Mouse (Mus musculus): ENCODE measurements at regions not wholly inside any gene's neighbourhood (a gene's known extent, or its start where the extent isn't known, plus 50 kb on each side); places are given as distances from the start of the nearest gene placed in this dataset.

DNA sequence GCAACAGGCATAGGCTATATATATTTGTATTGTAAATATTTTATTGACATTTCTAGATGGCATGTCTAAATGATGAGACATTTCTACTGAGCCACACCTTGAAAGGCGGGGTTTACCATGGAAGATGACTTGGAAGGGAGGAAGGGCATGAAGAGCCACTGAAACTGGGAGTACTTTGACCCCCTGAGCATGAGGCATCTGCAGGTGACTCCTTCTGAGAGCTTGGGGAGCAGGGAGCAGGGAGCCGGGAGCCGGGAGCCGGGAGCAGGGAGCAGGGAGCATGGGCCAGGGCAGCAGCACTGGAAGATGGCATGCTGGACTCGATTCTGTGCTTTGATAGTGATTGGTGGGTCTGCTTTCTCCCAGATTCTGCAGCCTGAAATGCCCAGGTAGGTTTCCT, 253.5 kb upstream of the Nr5a2 start:
- no peak for ATAC-seq (ENCODE audit: low FRiP score, low read depth)
- no peaks in the 10 kb centered on the region for H3K4me1 ChIP-seq (replicated peaks)
- no peaks in the 10 kb centered on the region for H3K27me3 ChIP-seq
- H3K27ac ChIP-seq (replicated peaks): no peak overlapping the region
- no peak overlapping the region for H3K9ac ChIP-seq
- H3K9me3 ChIP-seq: no peaks in the 10 kb centered on the region
- WGBS: 86% methylated on average over 5 of the region's 5 CpGs
- H3K4me3 ChIP-seq: no peak overlapping the region
- H3K36me3 ChIP-seq: no peaks in the 10 kb centered on the region
- no peak overlapping the region for H3K4me2 ChIP-seq

DNA sequence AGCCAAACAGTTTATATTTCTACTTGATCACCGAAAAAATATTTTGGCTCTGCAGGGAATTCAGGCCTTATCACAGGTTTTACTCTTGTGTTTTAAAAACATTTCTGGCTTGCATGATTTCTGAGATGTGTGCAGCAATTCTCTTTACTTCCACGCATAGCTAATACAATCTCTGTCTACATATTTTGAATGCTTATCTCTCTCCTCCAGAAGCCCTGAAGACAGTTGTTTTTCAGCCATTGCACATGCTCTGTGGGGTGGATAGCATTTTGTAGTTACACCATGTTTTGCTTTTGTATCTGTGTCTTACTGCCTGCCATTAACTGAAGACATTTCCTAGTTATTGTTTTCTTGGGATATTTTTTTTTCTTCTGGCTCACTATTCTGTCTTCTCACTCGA, 252.6 kb upstream of the Nr5a2 start:
- Histone ChIP-seq H3K36me3 (no peaks in the 10 kb centered on the region), H3K9me3 (no peaks in the 10 kb centered on the region), H3K27ac (replicated peaks) (no peak overlapping the region), H3K4me2 (no peak overlapping the region), H3K4me3 (no peak overlapping the region), H3K4me1 (replicated peaks) (no peaks in the 10 kb centered on the region), H3K27me3 (no peaks in the 10 kb centered on the region), H3K9ac (no peak overlapping the region)
- 76% methylated on average over 3 of the region's 3 CpGs for WGBS
- no peak for ATAC-seq (ENCODE audit: low FRiP score, low read depth)

DNA sequence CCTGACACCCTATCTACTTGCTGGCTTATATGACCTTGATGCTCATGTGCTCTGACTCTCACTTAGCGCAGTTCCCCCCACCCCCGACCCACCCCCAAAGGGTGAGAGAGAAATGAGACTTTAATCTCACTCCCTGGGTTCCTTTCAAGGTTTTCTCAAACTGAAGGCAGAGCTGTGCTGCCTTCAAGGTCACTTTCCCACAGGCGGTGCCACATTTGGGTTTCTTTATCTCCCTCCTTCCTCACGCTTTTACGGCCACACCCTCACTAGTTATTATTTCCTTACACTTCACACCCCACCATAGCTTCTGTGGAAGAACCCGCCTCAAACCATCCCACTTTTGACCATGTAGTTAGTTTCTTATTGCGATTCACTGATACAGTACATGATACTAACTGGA, 244.1 kb upstream of the Nr5a2 start:
- ATAC-seq (ENCODE audit: low FRiP score, low read depth): no peak
- H3K4me1 ChIP-seq (replicated peaks): no peaks in the 10 kb centered on the region
- no peaks in the 10 kb centered on the region for H3K27me3 ChIP-seq

DNA sequence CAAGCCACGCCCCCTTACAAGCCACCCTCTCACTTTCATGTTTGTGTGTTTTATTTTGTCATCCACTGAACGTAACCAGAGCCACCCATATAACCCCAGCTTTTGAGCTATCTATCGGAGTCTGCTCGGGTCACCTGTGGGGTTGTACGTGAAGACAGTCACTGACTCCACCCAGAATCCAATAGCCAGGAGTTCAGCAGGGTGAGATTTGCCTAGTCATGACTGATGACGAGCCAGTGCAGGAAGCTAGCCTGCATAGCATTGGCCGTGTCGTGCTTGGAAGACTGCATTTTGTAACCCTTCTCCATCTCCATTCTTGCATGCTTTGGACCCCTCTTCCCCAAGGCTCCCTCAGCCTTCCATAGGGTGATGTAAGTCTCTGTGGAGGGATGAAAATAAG, 243.3 kb upstream of the Nr5a2 start:
- 85% methylated on average over 8 of the region's 8 CpGs for WGBS
- no peak for ATAC-seq (ENCODE audit: low FRiP score, low read depth)
- H3K27me3 ChIP-seq: no peaks in the 10 kb centered on the region

More for the DNA sequence above, 244.1 kb upstream of the Nr5a2 start:
- Histone ChIP-seq H3K9ac (no peak overlapping the region), H3K9me3 (no peaks in the 10 kb centered on the region), H3K4me3 (no peak overlapping the region), H3K36me3 (no peaks in the 10 kb centered on the region), H3K4me2 (no peak overlapping the region), H3K27ac (replicated peaks) (no peak overlapping the region)
- WGBS: 87% methylated on average over 7 of the region's 7 CpGs

DNA sequence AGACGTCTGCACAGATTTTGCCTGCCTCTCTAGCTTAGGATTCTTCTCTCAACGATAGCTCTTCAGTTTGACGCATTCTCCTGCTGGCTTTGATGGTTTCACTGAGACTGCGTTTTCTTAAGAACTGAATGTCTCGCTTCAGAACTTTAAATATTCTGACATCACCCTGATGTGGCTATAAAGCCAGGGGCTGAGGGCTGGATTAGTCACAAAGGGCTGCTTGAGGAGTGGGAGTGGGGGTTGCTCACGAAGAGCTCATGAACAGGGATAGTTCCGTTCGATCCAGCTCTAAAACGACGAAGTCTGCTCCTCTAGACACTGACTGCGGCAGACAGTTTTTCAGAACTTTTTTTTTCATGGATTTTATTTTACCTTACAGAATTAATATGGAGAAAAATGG, 240.7 kb upstream of the Nr5a2 start:
- ATAC-seq (ENCODE audit: low FRiP score, low read depth): no peak
- Histone ChIP-seq H3K4me2 (no peak overlapping the region), H3K4me1 (replicated peaks) (no peaks in the 10 kb centered on the region), H3K9me3 (no peaks in the 10 kb centered on the region), H3K4me3 (no peak overlapping the region), H3K27me3 (no peaks in the 10 kb centered on the region), H3K27ac (replicated peaks) (no peak overlapping the region), H3K9ac (no peak overlapping the region), H3K36me3 (no peaks in the 10 kb centered on the region)
- 72% methylated on average over 11 of the region's 11 CpGs for WGBS

More for the DNA sequence above, 243.3 kb upstream of the Nr5a2 start:
- Histone ChIP-seq H3K4me2 (no peak overlapping the region), H3K27ac (replicated peaks) (no peak overlapping the region), H3K36me3 (no peaks in the 10 kb centered on the region), H3K4me3 (no peak overlapping the region), H3K9me3 (no peaks in the 10 kb centered on the region), H3K9ac (no peak overlapping the region), H3K4me1 (replicated peaks) (no peaks in the 10 kb centered on the region)

DNA sequence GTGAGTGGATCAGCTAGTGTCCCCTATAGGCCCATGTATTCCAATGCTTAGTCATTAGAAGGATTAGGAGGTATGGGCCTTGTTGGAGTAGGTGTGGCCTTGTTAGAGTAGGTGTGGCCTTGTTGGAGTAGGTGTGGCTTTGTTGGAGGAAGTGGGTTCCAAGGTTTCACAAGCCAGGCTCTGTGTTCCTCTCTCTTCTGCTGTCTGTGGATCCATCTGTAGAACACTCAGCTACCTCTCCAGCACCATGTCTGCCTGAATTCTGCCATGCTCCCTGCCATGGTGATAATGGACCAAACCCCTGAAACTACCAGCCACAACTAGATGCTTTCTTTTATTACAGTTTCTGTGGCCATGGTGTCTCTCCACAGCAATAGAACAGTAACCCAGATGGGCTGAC, 235.7 kb upstream of the Nr5a2 start:
- Histone ChIP-seq H3K4me1 (replicated peaks) (no peaks in the 10 kb centered on the region), H3K27me3 (no peaks in the 10 kb centered on the region), H3K4me2 (no peak overlapping the region), H3K9me3 (no peaks in the 10 kb centered on the region), H3K36me3 (no peaks in the 10 kb centered on the region), H3K4me3 (no peak overlapping the region), H3K9ac (no peak overlapping the region), H3K27ac (replicated peaks) (no peak overlapping the region)
- ATAC-seq (ENCODE audit: low FRiP score, low read depth): no peak

DNA sequence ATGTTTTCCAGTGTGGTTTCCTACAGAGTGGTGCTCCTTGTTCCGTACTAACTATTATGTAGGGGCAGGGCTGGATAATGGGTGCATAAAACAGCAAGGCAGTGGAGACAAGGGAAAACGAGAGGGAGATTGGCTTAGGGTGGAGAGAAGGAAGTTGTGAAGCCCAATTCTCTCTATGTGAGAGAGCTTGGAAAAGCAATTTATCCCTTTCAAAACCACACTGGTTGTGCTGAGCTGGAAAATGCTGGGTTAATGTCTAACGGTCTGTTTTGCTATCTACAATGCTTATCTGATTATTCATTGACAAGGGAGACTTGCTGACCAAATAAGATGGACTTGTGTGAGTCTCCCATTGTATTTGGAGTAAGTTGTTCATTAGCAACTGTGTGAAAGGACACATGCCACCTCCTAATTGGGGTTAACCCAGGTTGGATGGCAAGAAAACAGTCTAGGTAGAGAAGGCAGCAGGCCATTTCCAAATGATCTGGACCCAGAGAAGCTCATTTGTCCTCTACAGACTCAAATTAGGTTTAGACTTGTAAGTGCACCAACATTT, 234.9 kb upstream of the Nr5a2 start:
- Histone ChIP-seq H3K27me3 (no peaks in the 10 kb centered on the region), H3K9me3 (no peaks in the 10 kb centered on the region), H3K4me1 (replicated peaks) (no peaks in the 10 kb centered on the region), H3K27ac (replicated peaks) (no peak overlapping the region), H3K9ac (no peak overlapping the region), H3K4me3 (no peak overlapping the region), H3K36me3 (no peaks in the 10 kb centered on the region), H3K4me2 (no peak overlapping the region)
- 54% methylated on average over 3 of the region's 3 CpGs for WGBS
- no peak for ATAC-seq (ENCODE audit: low FRiP score, low read depth)

DNA sequence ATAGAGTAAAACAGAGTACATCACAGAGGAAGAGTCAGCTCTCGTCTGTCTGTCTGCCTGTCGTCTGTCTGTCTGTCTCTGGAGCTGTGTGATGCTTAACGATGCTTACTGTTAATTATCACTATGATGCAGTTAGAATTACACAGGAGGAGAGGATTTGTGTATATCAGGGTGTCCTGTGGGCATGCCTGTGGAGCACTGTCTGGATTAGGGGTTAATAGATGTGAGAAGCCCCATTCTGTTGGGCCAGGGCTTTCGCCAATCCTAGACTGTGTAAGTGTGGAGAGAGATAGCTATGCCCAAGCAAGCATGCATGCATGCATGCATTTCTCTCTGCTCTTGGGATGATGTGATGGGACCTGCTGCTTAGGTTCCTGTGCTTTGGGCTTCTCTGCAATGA, 218.0 kb upstream of the Nr5a2 start:
- Histone ChIP-seq H3K27me3 (no peaks in the 10 kb centered on the region), H3K9ac (no peak overlapping the region), H3K9me3 (no peaks in the 10 kb centered on the region), H3K36me3 (no peaks in the 10 kb centered on the region), H3K4me3 (no peak overlapping the region), H3K27ac (replicated peaks) (no peak overlapping the region), H3K4me1 (replicated peaks) (0 out of 2 replicates have a peak, but pooled peaks cover 3% of the 10 kb centered on the region), H3K4me2 (no peak overlapping the region)
- no peak for ATAC-seq (ENCODE audit: low FRiP score, low read depth)
- WGBS: 92% methylated on average over 4 of the region's 4 CpGs

DNA sequence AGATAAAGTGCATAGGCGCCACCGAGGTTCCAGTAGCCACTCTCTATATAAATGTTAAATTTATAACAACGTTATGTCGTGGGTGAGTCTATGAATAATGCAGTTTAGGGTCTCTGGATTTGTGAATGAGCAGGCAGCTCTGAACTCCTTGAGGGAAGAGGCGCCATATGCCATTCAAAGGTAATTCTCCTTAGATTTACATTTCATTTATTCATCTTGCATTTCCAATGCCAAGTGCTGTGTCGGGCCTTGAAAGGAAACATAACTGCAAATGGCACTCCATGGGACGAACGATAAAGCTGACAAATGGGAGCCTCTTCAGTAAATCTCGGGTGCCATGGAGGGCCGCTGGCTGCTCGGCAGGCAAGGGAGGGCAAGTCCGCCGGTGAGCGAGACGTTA, 216.4 kb upstream of the Nr5a2 start:
- Histone ChIP-seq H3K9ac (no peak overlapping the region), H3K36me3 (no peaks in the 10 kb centered on the region), H3K27ac (replicated peaks) (no peak overlapping the region), H3K4me3 (no peak overlapping the region), H3K9me3 (no peaks in the 10 kb centered on the region), H3K27me3 (no peaks in the 10 kb centered on the region), H3K4me2 (no peak overlapping the region), H3K4me1 (replicated peaks) (0 out of 2 replicates have a peak, but pooled peaks cover 3% of the 10 kb centered on the region)
- ATAC-seq (ENCODE audit: low FRiP score, low read depth): no peak
- 53% methylated on average over 15 of the region's 15 CpGs for WGBS

DNA sequence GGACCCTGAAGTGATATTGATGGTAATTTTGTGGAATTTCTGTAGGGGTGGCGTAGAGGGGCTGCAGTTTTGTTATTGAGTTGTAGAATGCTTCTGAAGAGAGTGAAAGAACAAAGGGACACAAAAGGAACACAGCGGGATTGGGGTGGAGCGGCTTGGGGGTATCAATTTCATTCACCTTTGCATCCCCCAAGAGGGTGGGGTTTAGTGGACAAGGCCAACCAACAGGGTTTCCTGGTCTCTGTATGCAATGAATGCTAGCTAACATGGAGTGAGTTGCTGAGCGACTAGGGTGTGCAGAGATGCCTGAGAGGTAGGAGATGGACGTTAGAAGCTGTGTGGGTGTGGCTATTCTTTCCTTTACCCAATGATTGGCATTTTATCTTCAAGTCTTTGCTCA, 213.8 kb upstream of the Nr5a2 start:
- no peak overlapping the region for H3K9ac ChIP-seq

DNA sequence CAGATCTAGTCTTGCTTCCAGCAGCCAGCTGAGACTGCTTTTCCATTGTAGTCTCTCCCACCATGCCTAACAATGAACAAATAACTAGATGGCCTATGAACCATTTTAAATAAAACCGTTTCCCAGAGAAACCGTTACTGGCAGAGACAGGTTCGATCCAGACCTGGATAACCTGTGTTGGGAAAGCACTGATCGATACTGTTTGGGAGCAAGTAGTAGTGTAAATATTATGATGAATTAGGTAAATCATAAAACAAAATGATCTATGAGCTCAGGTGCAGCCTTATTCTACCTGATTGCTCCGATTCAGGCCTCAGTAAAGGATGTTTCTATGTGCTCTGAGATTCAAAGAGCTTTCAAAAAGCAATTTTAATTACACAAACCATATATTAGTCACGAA, 211.9 kb upstream of the Nr5a2 start:
- no peaks in the 10 kb centered on the region for H3K27me3 ChIP-seq
- no peak overlapping the region for H3K4me3 ChIP-seq
- 80% methylated on average over 6 of the region's 6 CpGs for WGBS
- no peaks in the 10 kb centered on the region for H3K9me3 ChIP-seq
- H3K9ac ChIP-seq: no peak overlapping the region
- no peaks in the 10 kb centered on the region for H3K36me3 ChIP-seq
- 0 out of 2 replicates have a peak, but pooled peaks cover 3% of the 10 kb centered on the region for H3K4me1 ChIP-seq (replicated peaks)
- ATAC-seq (ENCODE audit: low FRiP score, low read depth): no peak
- no peak overlapping the region for H3K27ac ChIP-seq (replicated peaks)
- H3K4me2 ChIP-seq: no peak overlapping the region

More for the DNA sequence above, 213.8 kb upstream of the Nr5a2 start:
- H3K27me3 ChIP-seq: no peaks in the 10 kb centered on the region
- H3K27ac ChIP-seq (replicated peaks): no peak overlapping the region
- WGBS: 26% methylated on average over 5 of the region's 5 CpGs
- no peak overlapping the region for H3K4me3 ChIP-seq
- no peak for ATAC-seq (ENCODE audit: low FRiP score, low read depth)
- H3K4me1 ChIP-seq (replicated peaks): 0 out of 2 replicates have a peak, but pooled peaks cover 3% of the 10 kb centered on the region
- no peaks in the 10 kb centered on the region for H3K9me3 ChIP-seq
- H3K36me3 ChIP-seq: no peaks in the 10 kb centered on the region
- H3K4me2 ChIP-seq: no peak overlapping the region

DNA sequence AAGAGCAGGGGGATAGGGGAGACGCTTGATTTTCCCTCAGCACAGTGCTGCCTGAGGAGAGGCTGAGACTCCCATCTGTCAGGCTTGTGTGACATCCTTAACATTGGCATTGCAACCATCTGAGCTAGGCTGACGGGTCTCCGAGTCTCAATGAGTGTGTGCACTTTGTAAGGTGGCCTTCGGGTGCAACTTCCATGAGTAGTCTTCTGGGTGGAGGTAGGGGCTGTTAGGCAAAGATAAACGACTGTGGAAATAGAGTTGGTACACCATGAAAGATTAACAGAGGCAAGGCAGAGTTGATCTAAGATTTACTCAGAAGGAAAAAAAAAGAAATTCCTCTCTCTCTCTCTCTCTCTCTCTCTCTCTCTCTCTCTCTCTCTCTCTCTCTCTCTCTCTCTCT, 211.2 kb upstream of the Nr5a2 start:
- Histone ChIP-seq H3K9me3 (no peaks in the 10 kb centered on the region), H3K27me3 (no peaks in the 10 kb centered on the region), H3K9ac (no peak overlapping the region), H3K27ac (replicated peaks) (no peak overlapping the region), H3K4me1 (replicated peaks) (no peaks in the 10 kb centered on the region), H3K36me3 (no peaks in the 10 kb centered on the region), H3K4me2 (no peak overlapping the region), H3K4me3 (no peak overlapping the region)
- 56% methylated on average over 5 of the region's 5 CpGs for WGBS
- ATAC-seq (ENCODE audit: low FRiP score, low read depth): no peak

DNA sequence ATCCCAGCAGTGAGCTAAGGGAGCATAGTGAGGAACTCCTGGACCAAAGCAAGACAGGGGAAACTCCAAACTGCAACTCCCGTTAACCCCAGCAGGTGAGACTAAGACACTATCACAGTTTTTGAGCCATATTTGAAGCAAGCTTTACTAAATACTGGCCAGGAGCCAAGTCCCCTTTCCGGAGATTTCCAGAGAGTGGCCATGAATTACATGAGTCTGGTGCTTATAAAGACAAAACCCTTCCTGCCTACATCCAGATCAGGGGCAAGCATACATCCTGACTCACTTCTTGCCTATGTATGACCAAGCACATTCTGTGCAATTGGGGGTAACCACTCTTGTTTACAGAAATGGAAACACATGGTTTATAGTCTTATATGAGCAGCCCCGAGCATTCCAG, 187.6 kb upstream of the Nr5a2 start:
- no peak overlapping the region for H3K4me3 ChIP-seq
- 86% methylated on average over 3 of the region's 3 CpGs for WGBS
- H3K9ac ChIP-seq: no peak overlapping the region
- no peaks in the 10 kb centered on the region for H3K27me3 ChIP-seq
- no peak for ATAC-seq (ENCODE audit: low FRiP score, low read depth)
- no peak overlapping the region for H3K4me2 ChIP-seq
- H3K9me3 ChIP-seq: no peaks in the 10 kb centered on the region
- no peaks in the 10 kb centered on the region for H3K36me3 ChIP-seq
- no peak overlapping the region for H3K27ac ChIP-seq (replicated peaks)
- no peaks in the 10 kb centered on the region for H3K4me1 ChIP-seq (replicated peaks)
